Mouse (Mus musculus): ENCODE results near the gene Pik3r1. TPM values are rescaled to one million over a fixed set of nuclear protein-coding genes. Genes with fewer than 3 reads are reported as not detected.

Pik3r1 gene
- polyA plus RNA-seq, 1 experiment from 2014 or later, result 16.6 TPM

GRCm38 (mm10) chr13:101728300-101728699 lies 39.7 kb downstream of the Pik3r1 start:
- Histone ChIP-seq H3K4me2 (no peak overlapping the region), H3K9me3 (replicated peaks; ENCODE audit: control insufficient read depth, low read length) (no peaks in the 10 kb centered on the region), H3K36me3 (ENCODE audit: control insufficient read depth, insufficient read depth, low read length) (no peaks in the 10 kb centered on the region), H3K27me3 (ENCODE audit: control insufficient read depth, insufficient read depth, low read length) (no peaks in the 10 kb centered on the region), H3K9ac (ENCODE audit: low read depth, low read length) (no peak overlapping the region), H3K4me1 (ENCODE audit: control insufficient read depth, insufficient read depth, low read length) (peaks cover 13% of the 10 kb centered on the region), H3K27ac (ENCODE audit: low read depth, low read length) (no peak overlapping the region), H3K4me3 (ENCODE audit: low read depth, low read length) (no peak overlapping the region)
- WGBS (ENCODE audit: insufficient replicate concordance), result 87% methylated on average over 3 of the region's 3 CpGs
- no peak for ATAC-seq (replicated peaks; ENCODE audit: insufficient number of reproducible peaks, low FRiP score, low TSS enrichment)

- no peak overlapping the region for H3K27ac ChIP-seq (ENCODE audit: low read depth, low read length)
- 76% methylated on average over 5 of the region's 5 CpGs for WGBS (ENCODE audit: insufficient replicate concordance)
- no peak for ATAC-seq (replicated peaks; ENCODE audit: insufficient number of reproducible peaks, low FRiP score, low TSS enrichment)
- no peak overlapping the region for H3K9ac ChIP-seq (ENCODE audit: low read depth, low read length)
- H3K36me3 ChIP-seq (ENCODE audit: control insufficient read depth, insufficient read depth, low read length), result no peaks in the 10 kb centered on the region
- H3K4me3 ChIP-seq (ENCODE audit: low read depth, low read length), result no peak overlapping the region
- H3K4me1 ChIP-seq (ENCODE audit: control insufficient read depth, insufficient read depth, low read length), result peaks cover 13% of the 10 kb centered on the region
- no peaks in the 10 kb centered on the region for H3K9me3 ChIP-seq (replicated peaks; ENCODE audit: control insufficient read depth, low read length)
- H3K27me3 ChIP-seq (ENCODE audit: control insufficient read depth, insufficient read depth, low read length), result no peaks in the 10 kb centered on the region
- H3K4me2 ChIP-seq, result no peak overlapping the region
Observed at GRCm38 (mm10) chr13:101727837-101728236, 40.2 kb downstream of the Pik3r1 start.

- ATAC-seq (replicated peaks; ENCODE audit: insufficient number of reproducible peaks, low FRiP score, low TSS enrichment), result no peak
Observed at GRCm38 (mm10) chr13:101726922-101727321, 41.1 kb downstream of the Pik3r1 start.

GRCm38 (mm10) chr13:101721901-101722595 lies 46.0 kb downstream of the Pik3r1 start:
- Histone ChIP-seq H3K27me3 (ENCODE audit: control insufficient read depth, insufficient read depth, low read length) (no peaks in the 10 kb centered on the region), H3K4me1 (ENCODE audit: control insufficient read depth, insufficient read depth, low read length) (peaks cover 6% of the 10 kb centered on the region; the same call in 1 of the 2 replicates), H3K4me2 (no peak overlapping the region), H3K27ac (ENCODE audit: low read depth, low read length) (no peak overlapping the region), H3K9me3 (replicated peaks; ENCODE audit: control insufficient read depth, low read length) (no peaks in the 10 kb centered on the region), H3K9ac (ENCODE audit: low read depth, low read length) (no peak overlapping the region), H3K36me3 (ENCODE audit: control insufficient read depth, insufficient read depth, low read length) (no peaks in the 10 kb centered on the region), H3K4me3 (ENCODE audit: low read depth, low read length) (no peak overlapping the region)
- WGBS (ENCODE audit: insufficient replicate concordance), result 89% methylated on average over 9 of the region's 9 CpGs
- ATAC-seq (replicated peaks; ENCODE audit: insufficient number of reproducible peaks, low FRiP score, low TSS enrichment), result no peak

More at GRCm38 (mm10) chr13:101726922-101727321, 41.1 kb downstream of the Pik3r1 start:
- Histone ChIP-seq H3K27me3 (ENCODE audit: control insufficient read depth, insufficient read depth, low read length) (no peaks in the 10 kb centered on the region), H3K4me1 (ENCODE audit: control insufficient read depth, insufficient read depth, low read length) (peaks cover 10% of the 10 kb centered on the region), H3K9ac (ENCODE audit: low read depth, low read length) (no peak overlapping the region), H3K4me3 (ENCODE audit: low read depth, low read length) (no peak overlapping the region), H3K9me3 (replicated peaks; ENCODE audit: control insufficient read depth, low read length) (no peaks in the 10 kb centered on the region), H3K36me3 (ENCODE audit: control insufficient read depth, insufficient read depth, low read length) (no peaks in the 10 kb centered on the region), H3K4me2 (no peak overlapping the region), H3K27ac (ENCODE audit: low read depth, low read length) (no peak overlapping the region)
- 82% methylated on average over 3 of the region's 3 CpGs for WGBS (ENCODE audit: insufficient replicate concordance)

GRCm38 (mm10) chr13:101721154-101721553 lies 46.9 kb downstream of the Pik3r1 start:
- Histone ChIP-seq H3K9ac (ENCODE audit: low read depth, low read length) (no peak overlapping the region), H3K27ac (ENCODE audit: low read depth, low read length) (no peak overlapping the region), H3K4me1 (ENCODE audit: control insufficient read depth, insufficient read depth, low read length) (peaks cover 6% of the 10 kb centered on the region; the same call in 1 of the 2 replicates), H3K4me3 (ENCODE audit: low read depth, low read length) (no peak overlapping the region), H3K27me3 (ENCODE audit: control insufficient read depth, insufficient read depth, low read length) (no peaks in the 10 kb centered on the region), H3K9me3 (replicated peaks; ENCODE audit: control insufficient read depth, low read length) (no peaks in the 10 kb centered on the region), H3K36me3 (ENCODE audit: control insufficient read depth, insufficient read depth, low read length) (no peaks in the 10 kb centered on the region), H3K4me2 (no peak overlapping the region)
- ATAC-seq (replicated peaks; ENCODE audit: insufficient number of reproducible peaks, low FRiP score, low TSS enrichment), result no peak
- WGBS (ENCODE audit: insufficient replicate concordance), result 84% methylated on average over 1 of the region's 2 CpGs

- H3K9me3 ChIP-seq (replicated peaks; ENCODE audit: control insufficient read depth, low read length), result no peaks in the 10 kb centered on the region
- H3K27ac ChIP-seq (ENCODE audit: low read depth, low read length), result no peak overlapping the region
- peaks cover 6% of the 10 kb centered on the region; the same call in 1 of the 2 replicates for H3K4me1 ChIP-seq (ENCODE audit: control insufficient read depth, insufficient read depth, low read length)
- no peaks in the 10 kb centered on the region for H3K36me3 ChIP-seq (ENCODE audit: control insufficient read depth, insufficient read depth, low read length)
- 8% methylated on average over 11 of the region's 11 CpGs for WGBS (ENCODE audit: insufficient replicate concordance)
- H3K4me2 ChIP-seq, result peak overlapping the region; percentile 62
- ATAC-seq (replicated peaks; ENCODE audit: insufficient number of reproducible peaks, low FRiP score, low TSS enrichment), result no peak
- peak overlapping the region; percentile 31 for H3K4me3 ChIP-seq (ENCODE audit: low read depth, low read length)
- no peaks in the 10 kb centered on the region for H3K27me3 ChIP-seq (ENCODE audit: control insufficient read depth, insufficient read depth, low read length)
- H3K9ac ChIP-seq (ENCODE audit: low read depth, low read length), result no peak overlapping the region
Observed at GRCm38 (mm10) chr13:101719312-101719870, 48.6 kb downstream of the Pik3r1 start.

- Histone ChIP-seq H3K27ac (ENCODE audit: low read depth, low read length) (no peak overlapping the region), H3K4me3 (ENCODE audit: low read depth, low read length) (no peak overlapping the region), H3K4me1 (ENCODE audit: control insufficient read depth, insufficient read depth, low read length) (peaks cover 6% of the 10 kb centered on the region; the same call in 1 of the 2 replicates), H3K9me3 (replicated peaks; ENCODE audit: control insufficient read depth, low read length) (no peaks in the 10 kb centered on the region), H3K4me2 (peak overlapping the region; percentile 62; the same call in 1 of the 2 replicates), H3K27me3 (ENCODE audit: control insufficient read depth, insufficient read depth, low read length) (no peaks in the 10 kb centered on the region), H3K9ac (ENCODE audit: low read depth, low read length) (no peak overlapping the region), H3K36me3 (ENCODE audit: control insufficient read depth, insufficient read depth, low read length) (no peaks in the 10 kb centered on the region)
- WGBS (ENCODE audit: insufficient replicate concordance), result 74% methylated on average over 7 of the region's 7 CpGs
- no peak for ATAC-seq (replicated peaks; ENCODE audit: insufficient number of reproducible peaks, low FRiP score, low TSS enrichment)
Observed at GRCm38 (mm10) chr13:101718744-101719143, 49.3 kb downstream of the Pik3r1 start.

- no peak overlapping the region for H3K4me2 ChIP-seq
- no peak overlapping the region for H3K9ac ChIP-seq (ENCODE audit: low read depth, low read length)
- no peaks in the 10 kb centered on the region for H3K27me3 ChIP-seq (ENCODE audit: control insufficient read depth, insufficient read depth, low read length)
- no peak overlapping the region for H3K27ac ChIP-seq (ENCODE audit: low read depth, low read length)
- no peak for ATAC-seq (replicated peaks; ENCODE audit: insufficient number of reproducible peaks, low FRiP score, low TSS enrichment)
- no peaks in the 10 kb centered on the region for H3K36me3 ChIP-seq (ENCODE audit: control insufficient read depth, insufficient read depth, low read length)
- H3K9me3 ChIP-seq (replicated peaks; ENCODE audit: control insufficient read depth, low read length), result no peaks in the 10 kb centered on the region
- WGBS (ENCODE audit: insufficient replicate concordance), result 88% methylated on average over 6 of the region's 6 CpGs
- peaks cover 6% of the 10 kb centered on the region; the same call in 1 of the 2 replicates for H3K4me1 ChIP-seq (ENCODE audit: control insufficient read depth, insufficient read depth, low read length)
- no peak overlapping the region for H3K4me3 ChIP-seq (ENCODE audit: low read depth, low read length)
Observed at GRCm38 (mm10) chr13:101717836-101718235, 50.2 kb downstream of the Pik3r1 start.

Measured in heart, embryonic 11.5 days (tissue).